Mouse (Mus musculus): ENCODE results near the gene Cmc4. TPM values are rescaled to one million over a fixed set of nuclear protein-coding genes. Genes with fewer than 3 reads are reported as not detected.
A peak's percentile ranks its signal among the peaks of the same experiment; 100 is the strongest.

Gene Cmc4
- 23.3 and 26.2 TPM in 2 replicates for polyA plus RNA-seq (2014; fragmentation: Nextera tagmentation; extraction: Ambion mirVana)

DNA sequence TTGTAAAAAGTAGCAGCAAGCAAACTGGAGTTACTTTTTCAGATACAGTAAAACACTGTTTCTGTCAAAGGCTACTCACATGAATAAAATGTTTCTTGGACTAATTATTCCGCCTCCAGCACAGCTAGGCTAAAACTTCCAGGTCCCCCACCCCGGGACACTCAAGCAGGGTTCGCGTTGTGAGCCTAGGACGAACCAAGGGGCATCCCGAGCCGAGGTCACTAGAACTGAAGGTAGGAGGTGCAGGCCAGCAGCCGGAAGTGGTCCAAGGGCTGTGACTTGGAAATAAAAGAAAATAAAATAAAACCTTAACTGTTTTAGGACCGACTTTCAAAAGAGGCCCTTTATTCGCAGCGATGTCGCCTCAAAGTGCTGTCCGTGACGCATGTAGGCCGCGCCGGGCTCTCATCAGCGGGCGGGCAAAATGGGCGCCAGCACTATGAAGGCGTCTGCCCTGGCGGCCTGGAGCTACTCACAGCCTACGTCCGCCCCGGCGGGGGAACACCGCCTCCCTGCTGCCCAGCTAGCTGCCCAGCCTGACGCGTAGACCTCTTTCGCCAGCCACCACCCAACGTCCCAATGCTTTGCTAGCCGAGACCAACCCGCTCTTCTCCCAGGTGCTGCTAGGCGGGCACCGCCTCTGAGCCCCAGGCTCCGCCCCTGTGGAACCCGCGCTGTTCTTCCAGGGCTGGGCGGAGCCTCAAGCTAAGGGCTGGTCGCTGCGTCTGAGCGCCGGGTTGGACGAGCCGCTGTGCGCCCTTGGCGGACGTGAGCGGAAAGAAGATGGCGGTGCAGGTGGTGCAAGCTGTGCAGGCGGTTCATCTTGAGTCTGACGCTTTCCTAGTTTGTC is at the start of gene Cmc4, which contains the start of the genes Mtcp1 and Brcc3:
Gene Cmc4 (minus strand): TSS at position 649 of the 850 bp plus-strand sequence.
Gene Mtcp1 (minus strand): TSS at position 653 of the 850 bp plus-strand sequence.
Gene Brcc3 (plus strand): TSS at position 693 of the 850 bp plus-strand sequence.
- ATAC-seq (replicated peaks; ENCODE audit: insufficient number of reproducible peaks, low FRiP score, low TSS enrichment, low read depth) (peak; percentile 99), DNase-seq (ENCODE audit: low spot score) (peak; percentile 89)
- no peaks in the 10 kb centered on the region for H3K27me3 ChIP-seq (ENCODE audit: control insufficient read depth, insufficient read depth, low read length)
- no peaks in the 10 kb centered on the region for H3K36me3 ChIP-seq (replicated peaks; ENCODE audit: control insufficient read depth, insufficient read depth, low read depth, low read length)
- 19% methylated on average over 45 of the region's 52 CpGs for WGBS
- no peaks in the 10 kb centered on the region for H3K9me3 ChIP-seq (replicated peaks; ENCODE audit: control insufficient read depth, low read length)
- H3K27ac ChIP-seq (replicated peaks; ENCODE audit: low read depth, low read length): peak within 1 kb of the TSS; percentile 79
- H3K9ac ChIP-seq (replicated peaks; ENCODE audit: low read length): peak within 1 kb of the TSS; percentile 66
- no peaks in the 10 kb centered on the region for H3K4me1 ChIP-seq (ENCODE audit: control insufficient read depth, insufficient read depth, low read length)
- H3K4me3 ChIP-seq (ENCODE audit: low read depth, low read length): peak within 1 kb of the TSS; percentile 48
- H3K4me2 ChIP-seq (ENCODE audit: low read depth, low read length): peak within 1 kb of the TSS; percentile 32

GRCm38 (mm10) chrX:75454597-75454996 is 38.2 kb upstream of the Cmc4 start:
- no peak for ATAC-seq (replicated peaks; ENCODE audit: insufficient number of reproducible peaks, low FRiP score, low TSS enrichment, low read depth)
- DNase-seq (ENCODE audit: low spot score): no peak
- Histone ChIP-seq H3K4me3 (ENCODE audit: low read depth, low read length) (no peak overlapping the region), H3K4me1 (ENCODE audit: control insufficient read depth, insufficient read depth, low read length) (no peaks in the 10 kb centered on the region), H3K36me3 (replicated peaks; ENCODE audit: control insufficient read depth, insufficient read depth, low read depth, low read length) (no peaks in the 10 kb centered on the region), H3K4me2 (ENCODE audit: low read depth, low read length) (no peak overlapping the region), H3K9ac (replicated peaks; ENCODE audit: low read length) (no peak overlapping the region), H3K27ac (replicated peaks; ENCODE audit: low read depth, low read length) (no peak overlapping the region), H3K9me3 (replicated peaks; ENCODE audit: control insufficient read depth, low read length) (no peaks in the 10 kb centered on the region), H3K27me3 (ENCODE audit: control insufficient read depth, insufficient read depth, low read length) (no peaks in the 10 kb centered on the region)
- 80% methylated on average over 1 of the region's 1 CpGs for WGBS

DNA sequence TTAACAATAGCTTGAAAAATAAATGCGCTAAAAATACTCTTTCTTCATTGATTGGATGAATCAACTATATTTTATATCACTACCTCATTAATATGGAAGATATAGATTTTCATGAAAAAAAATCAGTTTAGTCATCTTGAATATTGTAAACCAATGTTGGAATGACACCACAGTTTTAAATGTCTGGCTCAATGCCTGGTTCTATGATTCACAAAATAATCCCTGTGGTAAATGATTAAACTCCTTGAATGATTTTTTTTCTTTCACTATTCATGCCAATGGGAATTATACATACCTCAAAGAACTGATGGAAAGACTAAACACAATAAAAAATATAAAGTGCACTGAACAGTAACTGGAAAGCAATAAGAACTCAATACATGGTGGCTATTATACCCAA is 6.7 kb downstream of the Cmc4 start:
- H3K9ac ChIP-seq (replicated peaks; ENCODE audit: low read length): no peak overlapping the region
- no peaks in the 10 kb centered on the region for H3K36me3 ChIP-seq (replicated peaks; ENCODE audit: control insufficient read depth, insufficient read depth, low read depth, low read length)
- H3K4me2 ChIP-seq (ENCODE audit: low read depth, low read length): no peak overlapping the region
- no peak overlapping the region for H3K4me3 ChIP-seq (ENCODE audit: low read depth, low read length)
- no peaks in the 10 kb centered on the region for H3K4me1 ChIP-seq (ENCODE audit: control insufficient read depth, insufficient read depth, low read length)
- no peak overlapping the region for H3K27ac ChIP-seq (replicated peaks; ENCODE audit: low read depth, low read length)
- no peak for DNase-seq (ENCODE audit: low spot score)
- H3K27me3 ChIP-seq (ENCODE audit: control insufficient read depth, insufficient read depth, low read length): no peaks in the 10 kb centered on the region
- H3K9me3 ChIP-seq (replicated peaks; ENCODE audit: control insufficient read depth, low read length): no peaks in the 10 kb centered on the region
- whole genome bisulfite sequencing: 95% methylated on average over 1 of the region's 1 CpGs
- ATAC-seq (replicated peaks; ENCODE audit: insufficient number of reproducible peaks, low FRiP score, low TSS enrichment, low read depth): no peak

- Histone ChIP-seq H3K36me3 (replicated peaks; ENCODE audit: control insufficient read depth, insufficient read depth, low read depth, low read length) (no peaks in the 10 kb centered on the region), H3K4me3 (ENCODE audit: low read depth, low read length) (no peak overlapping the region), H3K4me2 (ENCODE audit: low read depth, low read length) (no peak overlapping the region), H3K4me1 (ENCODE audit: control insufficient read depth, insufficient read depth, low read length) (no peaks in the 10 kb centered on the region), H3K9me3 (replicated peaks; ENCODE audit: control insufficient read depth, low read length) (no peaks in the 10 kb centered on the region), H3K27ac (replicated peaks; ENCODE audit: low read depth, low read length) (no peak overlapping the region), H3K9ac (replicated peaks; ENCODE audit: low read length) (no peak overlapping the region), H3K27me3 (ENCODE audit: control insufficient read depth, insufficient read depth, low read length) (no peaks in the 10 kb centered on the region)
- ATAC-seq (replicated peaks; ENCODE audit: insufficient number of reproducible peaks, low FRiP score, low TSS enrichment, low read depth) (no peak), DNase-seq (ENCODE audit: low spot score) (no peak)
Observed at GRCm38 (mm10) chrX:75403350-75403749, 13.0 kb downstream of the Cmc4 start.

DNA sequence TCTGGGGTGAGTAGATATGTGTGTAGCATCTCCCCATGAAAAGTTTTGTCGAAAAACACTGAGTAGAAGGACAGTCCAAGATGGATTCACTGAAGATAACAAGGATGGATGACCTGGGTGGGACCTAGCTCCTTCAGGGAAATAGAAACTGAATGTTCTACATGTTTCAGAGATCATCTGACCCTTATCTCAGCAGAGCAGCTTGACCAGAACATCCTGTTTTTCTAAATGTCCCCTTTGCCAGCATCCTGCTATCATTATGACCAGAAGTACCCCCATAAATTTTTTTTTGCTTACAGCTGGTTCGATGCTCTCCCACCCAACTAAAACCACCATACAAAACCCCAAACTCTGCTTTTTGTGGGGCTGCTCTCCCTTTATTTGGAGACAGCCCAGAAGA is 13.7 kb downstream of the Cmc4 start:
- Histone ChIP-seq H3K27ac (replicated peaks; ENCODE audit: low read depth, low read length) (no peak overlapping the region), H3K27me3 (ENCODE audit: control insufficient read depth, insufficient read depth, low read length) (no peaks in the 10 kb centered on the region), H3K4me1 (ENCODE audit: control insufficient read depth, insufficient read depth, low read length) (no peaks in the 10 kb centered on the region), H3K9ac (replicated peaks; ENCODE audit: low read length) (no peak overlapping the region), H3K4me3 (ENCODE audit: low read depth, low read length) (no peak overlapping the region), H3K9me3 (replicated peaks; ENCODE audit: control insufficient read depth, low read length) (no peaks in the 10 kb centered on the region), H3K36me3 (replicated peaks; ENCODE audit: control insufficient read depth, insufficient read depth, low read depth, low read length) (no peaks in the 10 kb centered on the region), H3K4me2 (ENCODE audit: low read depth, low read length) (no peak overlapping the region)
- DNase-seq (ENCODE audit: low spot score) (no peak), ATAC-seq (replicated peaks; ENCODE audit: insufficient number of reproducible peaks, low FRiP score, low TSS enrichment, low read depth) (no peak)
- WGBS: 83% methylated on average over 2 of the region's 2 CpGs

DNA sequence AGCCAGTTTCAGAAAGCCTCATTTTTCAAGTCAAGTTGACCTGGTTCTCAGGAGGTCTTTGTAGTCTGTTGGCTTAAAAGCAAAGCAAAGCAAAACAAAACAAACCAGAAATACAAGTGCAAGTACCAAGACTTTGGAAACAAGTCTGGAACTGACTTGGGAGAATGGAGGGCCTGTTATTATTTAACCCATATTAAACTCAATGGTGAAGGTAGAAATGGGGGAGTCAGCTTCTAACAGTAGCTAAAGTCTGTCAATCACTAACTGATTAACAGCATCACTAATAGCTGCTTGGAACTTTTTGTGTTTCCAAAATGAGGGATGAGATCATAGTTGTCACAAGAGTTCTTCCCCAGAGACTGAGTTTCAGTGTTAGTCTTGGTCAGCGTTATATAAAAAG is 16.9 kb downstream of the Cmc4 start:
- H3K9me3 ChIP-seq (replicated peaks; ENCODE audit: control insufficient read depth, low read length): no peaks in the 10 kb centered on the region
- H3K4me2 ChIP-seq (ENCODE audit: low read depth, low read length): no peak overlapping the region

DNA sequence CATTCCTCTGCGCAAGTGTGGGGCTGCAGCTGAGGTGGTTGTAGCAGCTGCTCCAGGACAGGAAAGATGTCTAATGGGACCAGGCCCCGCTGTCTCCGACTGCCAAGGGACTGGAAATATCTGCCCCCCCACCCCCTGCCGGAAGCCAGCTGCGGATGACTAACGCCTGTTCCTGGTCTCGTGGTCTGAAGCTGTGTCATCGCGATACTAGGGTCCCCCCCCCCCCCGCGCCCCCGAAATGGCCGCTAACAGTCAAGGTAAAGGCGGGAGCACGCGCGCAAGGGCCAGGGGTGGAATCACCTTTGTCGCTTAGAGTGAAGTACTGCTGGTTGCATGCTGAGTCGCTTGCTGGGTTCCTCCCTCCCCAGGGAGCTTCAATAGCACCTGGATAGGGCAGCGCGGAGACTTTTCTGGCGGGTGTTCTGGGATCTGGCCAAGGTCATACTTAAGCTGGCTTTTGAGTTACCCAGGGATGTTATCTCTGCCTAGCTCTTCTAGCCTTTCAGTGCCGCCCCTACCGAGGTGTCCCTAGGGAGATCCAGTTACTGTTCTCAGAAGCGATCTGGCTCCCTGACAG is 34.1 kb downstream of the Cmc4 start, which contains the start of the genes Fundc2 and F8:
Gene Fundc2 (plus strand): TSS at position 205 of the 577 bp plus-strand sequence.
Gene F8 (minus strand): TSS at position 421 of the 577 bp plus-strand sequence.
- no peak within 1 kb of the TSS; the same call in 1 of the 2 replicates for H3K27ac ChIP-seq (replicated peaks; ENCODE audit: low read depth, low read length)
- WGBS: 12% methylated on average over 24 of the region's 25 CpGs
- no peaks in the 10 kb centered on the region for H3K27me3 ChIP-seq (ENCODE audit: control insufficient read depth, insufficient read depth, low read length)
- H3K9ac ChIP-seq (replicated peaks; ENCODE audit: low read length): peak within 1 kb of the TSS; percentile 71
- no peaks in the 10 kb centered on the region for H3K36me3 ChIP-seq (replicated peaks; ENCODE audit: control insufficient read depth, insufficient read depth, low read depth, low read length)
- DNase-seq (ENCODE audit: low spot score) (peak; percentile 79), ATAC-seq (replicated peaks; ENCODE audit: insufficient number of reproducible peaks, low FRiP score, low TSS enrichment, low read depth) (peak; percentile 89)
- no peaks in the 10 kb centered on the region for H3K4me1 ChIP-seq (ENCODE audit: control insufficient read depth, insufficient read depth, low read length)
- peak within 1 kb of the TSS; percentile 40 for H3K4me3 ChIP-seq (ENCODE audit: low read depth, low read length)
- peak within 1 kb of the TSS; percentile 39 for H3K4me2 ChIP-seq (ENCODE audit: low read depth, low read length)
- no peaks in the 10 kb centered on the region for H3K9me3 ChIP-seq (replicated peaks; ENCODE audit: control insufficient read depth, low read length)

More for the DNA sequence above, 16.9 kb downstream of the Cmc4 start:
- Histone ChIP-seq H3K27me3 (ENCODE audit: control insufficient read depth, insufficient read depth, low read length) (no peaks in the 10 kb centered on the region), H3K9ac (replicated peaks; ENCODE audit: low read length) (no peak overlapping the region), H3K36me3 (replicated peaks; ENCODE audit: control insufficient read depth, insufficient read depth, low read depth, low read length) (no peaks in the 10 kb centered on the region), H3K4me1 (ENCODE audit: control insufficient read depth, insufficient read depth, low read length) (no peaks in the 10 kb centered on the region), H3K4me3 (ENCODE audit: low read depth, low read length) (no peak overlapping the region), H3K27ac (replicated peaks; ENCODE audit: low read depth, low read length) (no peak overlapping the region)
- DNase-seq (ENCODE audit: low spot score) (no peak), ATAC-seq (replicated peaks; ENCODE audit: insufficient number of reproducible peaks, low FRiP score, low TSS enrichment, low read depth) (no peak)
- WGBS: 97% methylated on average over 1 of the region's 1 CpGs

- Histone ChIP-seq H3K36me3 (replicated peaks; ENCODE audit: control insufficient read depth, insufficient read depth, low read depth, low read length) (no peaks in the 10 kb centered on the region), H3K9ac (replicated peaks; ENCODE audit: low read length) (no peak overlapping the region), H3K4me2 (ENCODE audit: low read depth, low read length) (no peak overlapping the region), H3K27me3 (ENCODE audit: control insufficient read depth, insufficient read depth, low read length) (no peaks in the 10 kb centered on the region), H3K9me3 (replicated peaks; ENCODE audit: control insufficient read depth, low read length) (no peaks in the 10 kb centered on the region), H3K27ac (replicated peaks; ENCODE audit: low read depth, low read length) (no peak overlapping the region), H3K4me1 (ENCODE audit: control insufficient read depth, insufficient read depth, low read length) (no peaks in the 10 kb centered on the region), H3K4me3 (ENCODE audit: low read depth, low read length) (no peak overlapping the region)
- 72% methylated on average over 5 of the region's 5 CpGs for WGBS
- no peak; the same call in 1 of the 2 replicates for ATAC-seq (replicated peaks; ENCODE audit: insufficient number of reproducible peaks, low FRiP score, low TSS enrichment, low read depth)
- DNase-seq (ENCODE audit: low spot score): no peak
Observed at GRCm38 (mm10) chrX:75381699-75382098, 34.7 kb downstream of the Cmc4 start.

Measured in embryonic facial prominence, embryonic 11.5 days (tissue).